Mouse (Mus musculus) layer of hippocampus, adult 18-20 months (tissue): Measurements from ENCODE around the gene Cpa3. TPM values are rescaled to one million over a fixed set of nuclear protein-coding genes. Genes with fewer than 3 reads are reported as not detected.

Source experiments
- microRNA-seq, 2 experiments: library from miRNA; unstranded; fragments of <30 nt; microRNA quantifications; one replicate each; pipeline ENCODE4 v1.2.0; 2021
- total RNA-seq, 2 experiments: library from RNA; stranded (reverse); gene quantifications; 2 replicates each; pipeline ENCODE4 v1.2.3; 2021

The Cpa3 gene
- total RNA-seq, 2 experiments from 2014 or later, result not detected

Small RNA genes lying within 50 kb of the gene (microRNA-seq; reads per million reads assigned to microRNA genes)
- gene Mir7007, result 0 to 0.25 reads per million in 2 experiments

Other genes starting within 250 kb of the Cpa3 start
- gene Hps3, start 206.9 kb downstream of the Cpa3 start, total RNA-seq, result 10 to 100 TPM; 17.9 to 18.2 TPM
- 10 to 100 TPM; 22.3 to 24.9 TPM for gene Hltf, start 184.4 kb downstream of the Cpa3 start, total RNA-seq
- 10 to 100 TPM; 43.2 to 46.7 TPM for gene Gyg, start 86.9 kb downstream of the Cpa3 start, total RNA-seq
- under 1 TPM in 1 of 2 experiments, not detected in 1; 0.13 TPM for gene Cpb1, start 33.6 kb upstream of the Cpa3 start, total RNA-seq
- not detected for gene Agtr1b, start 125.0 kb upstream of the Cpa3 start, total RNA-seq